Mouse (Mus musculus) neural tube, postnatal 0 days (tissue): ENCODE results near the gene Zmiz2. TPM values are rescaled to one million over a fixed set of nuclear protein-coding genes. Genes with fewer than 3 reads are reported as not detected.

Experiments
- microRNA-seq: library from miRNA; unstranded; fragments of <30 nt; microRNA quantifications from one replicate; pipeline ENCODE4, GENCODE M21; 2016
- polyA plus RNA-seq: library from polyadenylated mRNA; unstranded; fragments of >200 nt; fragmentation: Nextera tagmentation; extraction: Ambion mirVana; gene quantifications from 2 replicates; pipeline ENCODE4 v1.2.1, GENCODE M21; 2015

Gene Zmiz2
- 31.1 and 33.3 TPM in 2 replicates for polyA plus RNA-seq

GRCm38 (mm10) chr11:6388726-6389413, at the start of gene Zmiz2:
TSS of gene Zmiz2 (plus strand) at chr11:6389074.

GRCm38 (mm10) chr11:6414751-6415550, 26.1 kb downstream of the Zmiz2 start, which contains the start of gene Ppia:
TSS of gene Ppia (plus strand) at chr11:6415443.

DNA sequence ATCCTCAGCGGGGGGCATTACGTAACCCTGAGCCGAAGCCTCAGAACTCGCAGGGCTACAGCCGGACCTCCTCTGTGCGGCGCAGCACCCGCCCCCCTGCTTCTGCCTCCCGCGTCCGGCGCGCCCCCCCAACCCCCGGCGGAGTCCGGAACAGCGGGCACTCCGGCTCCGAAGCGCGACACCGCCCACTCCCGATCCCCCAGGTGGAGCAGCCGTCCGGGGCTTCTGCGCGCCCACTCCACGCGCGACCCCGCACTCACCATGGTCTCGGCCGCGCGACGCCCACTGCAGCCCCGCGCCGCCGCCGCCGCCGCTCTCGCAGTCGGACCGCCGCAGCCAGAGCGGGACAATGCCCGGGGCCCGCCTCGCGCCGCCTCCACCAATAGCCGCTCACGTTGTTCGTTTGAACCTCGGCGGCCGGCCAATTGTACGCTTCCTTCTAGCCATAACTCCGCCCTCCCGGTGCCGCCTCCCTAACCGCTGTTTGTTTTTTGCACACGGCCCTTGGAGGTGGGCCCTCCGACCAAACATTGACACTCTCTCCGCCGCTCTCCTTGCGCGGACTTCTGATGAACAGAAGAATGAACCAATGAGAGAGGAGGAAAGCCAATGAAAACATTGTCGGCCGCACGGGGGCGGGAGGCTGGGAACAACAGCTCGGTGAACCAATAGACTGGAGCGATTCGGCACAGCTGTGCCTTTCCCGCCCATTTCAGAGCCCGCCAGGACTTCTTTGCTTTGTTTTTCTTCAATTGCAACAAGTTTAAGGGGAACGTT, 55.4 kb downstream of the Zmiz2 start, which contains the start of gene H2afv:
H2afv (minus strand) TSS at position 367 of the 777 bp plus-strand sequence.

Small RNAs within 50 kb of the gene (microRNA-seq; reads per million reads assigned to microRNA genes)
- 1.7 reads per million for gene Mir7651

Other genes with a start within 250 kb of the Zmiz2 start
- gene A730071L15Rik, start 189.0 kb upstream of the Zmiz2 start, polyA plus RNA-seq = 0.54 and 0.66 TPM in 2 replicates
- gene Nudcd3, start 188.7 kb upstream of the Zmiz2 start, polyA plus RNA-seq = 56.5 and 60.7 TPM in 2 replicates
- 0.03 TPM in 1 of 2 replicates, not detected in the other for gene Npc1l1, start 158.9 kb upstream of the Zmiz2 start, polyA plus RNA-seq
- gene Ddx56, start 121.3 kb upstream of the Zmiz2 start, polyA plus RNA-seq = 63.5 and 66.3 TPM in 2 replicates
- 97.4 and 102 TPM in 2 replicates for gene Tmed4, start 114.2 kb upstream of the Zmiz2 start, polyA plus RNA-seq
- gene Ogdh, start 97.4 kb upstream of the Zmiz2 start, polyA plus RNA-seq = 103 and 113 TPM in 2 replicates
- 5,012 and 5,631 TPM in 2 replicates for gene Ppia, start 26.4 kb downstream of the Zmiz2 start, polyA plus RNA-seq
- gene H2afv, start 55.4 kb downstream of the Zmiz2 start, polyA plus RNA-seq = 149 and 163 TPM in 2 replicates
- gene Purb, start 86.8 kb downstream of the Zmiz2 start, polyA plus RNA-seq = 17.7 and 19.8 TPM in 2 replicates
- gene Myo1g, start 131.9 kb downstream of the Zmiz2 start, polyA plus RNA-seq = 0.29 and 0.31 TPM in 2 replicates
- 77.6 and 87.2 TPM in 2 replicates for gene Ccm2, start 157.8 kb downstream of the Zmiz2 start, polyA plus RNA-seq
- gene Nacad, start 217.0 kb downstream of the Zmiz2 start, polyA plus RNA-seq = 54.5 and 57.5 TPM in 2 replicates
- 27.1 and 28.0 TPM in 2 replicates for gene Tbrg4, start 237.0 kb downstream of the Zmiz2 start, polyA plus RNA-seq
- gene Wap, start 249.6 kb downstream of the Zmiz2 start, polyA plus RNA-seq = not detected in 2 replicates